Mouse (Mus musculus): ENCODE results near the gene D930048N14Rik. TPM values are rescaled to one million over a fixed set of nuclear protein-coding genes. Genes with fewer than 3 reads are reported as not detected.
"Not testable (repeated sequence)": the region's sequence is repeated elsewhere in the genome, so short reads cannot be mapped to it uniquely, and the experiment has no call there.

D930048N14Rik gene
- total and polyA plus RNA-seq, 2 experiments from 2014 or later: 1.0 to 1.2 TPM

DNA sequence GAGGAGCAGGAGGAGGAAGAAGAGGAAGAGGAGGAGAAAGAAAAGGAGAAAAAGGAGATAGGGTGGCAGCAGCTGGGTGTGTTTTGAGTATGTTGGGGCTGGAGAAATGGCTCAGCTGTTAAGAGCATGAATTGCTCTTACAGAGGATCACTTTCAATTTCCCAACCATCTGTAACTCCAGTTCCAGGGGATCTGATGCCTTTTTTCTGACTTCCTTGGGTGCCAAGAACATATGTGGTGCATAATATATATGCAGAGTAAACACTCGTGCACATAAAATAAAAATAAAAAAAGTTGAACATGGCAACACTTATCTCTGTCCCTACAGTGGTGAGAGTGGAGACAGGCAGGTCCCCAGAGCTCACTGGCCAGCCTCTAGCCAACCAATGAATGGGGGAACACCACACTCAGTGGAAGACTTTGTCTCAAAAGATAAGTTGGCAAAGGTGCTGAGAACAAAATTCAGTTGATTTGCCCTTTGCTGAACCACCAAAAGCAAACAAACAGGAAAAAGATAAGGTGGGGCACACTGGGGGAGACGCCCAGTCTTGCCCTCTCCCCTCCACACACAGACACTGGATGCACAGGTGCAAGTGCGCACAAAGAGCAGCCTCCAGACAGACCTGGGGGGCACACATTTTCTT is 41.4 kb upstream of the D930048N14Rik start:
- TF ChIP-seq CTCF (IDR thresholded peaks at IDR 0.05): no peak
- Histone ChIP-seq H3K4me2 (ENCODE audit: low read depth, low read length, poor library complexity, severe bottlenecking) (no peak overlapping the region), H3K4me3 (ENCODE audit: low read depth, low read length) (no peak overlapping the region), H3K27ac (ENCODE audit: low read depth, low read length) (no peak overlapping the region), H3K9me3 (ENCODE audit: low read length) (no peaks in the 10 kb centered on the region), H3K27me3 (ENCODE audit: insufficient read depth, low read length) (no peaks in the 10 kb centered on the region), H3K4me1 (ENCODE audit: insufficient read depth, low read length) (0 out of 2 replicates have a peak, but pooled peaks cover 4% of the 10 kb centered on the region), H3K36me3 (ENCODE audit: insufficient read depth, low read length) (no peaks in the 10 kb centered on the region), H3K9ac (replicated peaks; ENCODE audit: low read length, poor library complexity, severe bottlenecking) (no peak overlapping the region)
- ATAC-seq (ENCODE audit: low FRiP score) (no peak), DNase-seq (ENCODE audit: low spot score) (no peak)
- WGBS: 86% methylated on average over 3 of the region's 3 CpGs

DNA sequence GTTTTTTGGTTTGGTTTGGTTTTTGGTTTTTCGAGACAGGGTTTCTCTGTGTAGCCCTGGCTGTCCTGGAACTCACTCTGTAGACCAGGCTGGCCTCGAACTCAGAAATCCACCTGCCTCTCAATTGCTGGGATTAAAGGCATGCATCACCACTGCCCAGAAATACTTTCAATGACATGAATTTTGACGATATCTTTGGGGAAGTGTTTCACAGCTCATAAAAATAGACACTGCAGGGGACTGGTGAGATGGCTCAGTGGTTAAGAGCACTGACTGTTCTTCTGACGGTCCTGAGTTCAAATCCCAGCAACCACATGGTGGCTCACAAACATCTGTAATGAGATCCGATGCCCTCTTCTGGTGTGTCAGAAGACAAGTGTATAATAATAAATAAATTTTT is 40.8 kb upstream of the D930048N14Rik start:
- not testable (repeated sequence) for H3K4me2 ChIP-seq (ENCODE audit: low read depth, low read length, poor library complexity, severe bottlenecking); H3K4me3 ChIP-seq (ENCODE audit: low read depth, low read length); H3K4me1 ChIP-seq (ENCODE audit: insufficient read depth, low read length); H3K27me3 ChIP-seq (ENCODE audit: insufficient read depth, low read length); H3K9me3 ChIP-seq (ENCODE audit: low read length); H3K27ac ChIP-seq (ENCODE audit: low read depth, low read length); DNase-seq (ENCODE audit: low spot score); H3K36me3 ChIP-seq (ENCODE audit: insufficient read depth, low read length); ATAC-seq (ENCODE audit: low FRiP score); H3K9ac ChIP-seq (replicated peaks; ENCODE audit: low read length, poor library complexity, severe bottlenecking)
- 87% methylated on average over 5 of the region's 5 CpGs for WGBS

DNA sequence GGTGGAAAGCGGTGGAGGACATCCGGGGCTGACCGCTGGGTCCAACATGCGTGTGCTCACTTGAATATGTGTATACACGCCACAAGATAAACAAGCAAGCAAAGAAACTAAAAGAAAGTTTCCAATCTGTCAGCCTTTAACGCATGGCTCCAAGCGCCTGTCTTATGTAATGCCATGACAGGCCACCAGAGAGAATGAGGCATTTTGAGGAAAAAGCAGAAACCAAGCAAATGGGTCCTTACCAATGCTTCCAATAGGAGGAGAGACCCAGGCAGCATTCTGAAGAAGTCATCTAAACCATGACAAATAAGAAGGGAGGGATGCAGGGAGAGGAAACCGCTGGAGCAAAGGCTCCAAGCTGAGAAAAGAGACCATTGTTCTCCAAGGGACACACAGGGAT is 36.5 kb upstream of the D930048N14Rik start:
- H3K4me3 ChIP-seq (ENCODE audit: low read depth, low read length): no peak overlapping the region
- H3K9me3 ChIP-seq (ENCODE audit: low read length): no peaks in the 10 kb centered on the region
- WGBS: 78% methylated on average over 8 of the region's 8 CpGs
- H3K36me3 ChIP-seq (ENCODE audit: insufficient read depth, low read length): no peaks in the 10 kb centered on the region
- no peak overlapping the region for H3K4me2 ChIP-seq (ENCODE audit: low read depth, low read length, poor library complexity, severe bottlenecking)
- DNase-seq (ENCODE audit: low spot score): no peak
- H3K27me3 ChIP-seq (ENCODE audit: insufficient read depth, low read length): no peaks in the 10 kb centered on the region
- TF ChIP-seq CTCF (IDR thresholded peaks at IDR 0.05): no peak; the same call in 1 of the 2 replicates
- H3K4me1 ChIP-seq (ENCODE audit: insufficient read depth, low read length): 0 out of 2 replicates have a peak, but pooled peaks cover 3% of the 10 kb centered on the region
- ATAC-seq (ENCODE audit: low FRiP score): no peak
- no peak overlapping the region for H3K27ac ChIP-seq (ENCODE audit: low read depth, low read length)
- H3K9ac ChIP-seq (replicated peaks; ENCODE audit: low read length, poor library complexity, severe bottlenecking): no peak overlapping the region

GRCm38 (mm10) chr11:51615129-51615528 is 35.6 kb upstream of the D930048N14Rik start:
- Histone ChIP-seq H3K9me3 (ENCODE audit: low read length) (no peaks in the 10 kb centered on the region), H3K4me3 (ENCODE audit: low read depth, low read length) (peak overlapping the region; percentile 32), H3K4me1 (ENCODE audit: insufficient read depth, low read length) (0 out of 2 replicates have a peak, but pooled peaks cover 3% of the 10 kb centered on the region), H3K27ac (ENCODE audit: low read depth, low read length) (0 out of 2 replicates have a peak overlapping the region, but pooled peaks have one; percentile 43), H3K4me2 (ENCODE audit: low read depth, low read length, poor library complexity, severe bottlenecking) (peak overlapping the region; percentile 61), H3K27me3 (ENCODE audit: insufficient read depth, low read length) (no peaks in the 10 kb centered on the region), H3K36me3 (ENCODE audit: insufficient read depth, low read length) (no peaks in the 10 kb centered on the region), H3K9ac (replicated peaks; ENCODE audit: low read length, poor library complexity, severe bottlenecking) (peak overlapping the region; percentile 36)
- ATAC-seq (ENCODE audit: low FRiP score) (no peak), DNase-seq (ENCODE audit: low spot score) (no peak)
- no peak for TF ChIP-seq CTCF (IDR thresholded peaks at IDR 0.05)
- WGBS: 51% methylated on average over 7 of the region's 7 CpGs

DNA sequence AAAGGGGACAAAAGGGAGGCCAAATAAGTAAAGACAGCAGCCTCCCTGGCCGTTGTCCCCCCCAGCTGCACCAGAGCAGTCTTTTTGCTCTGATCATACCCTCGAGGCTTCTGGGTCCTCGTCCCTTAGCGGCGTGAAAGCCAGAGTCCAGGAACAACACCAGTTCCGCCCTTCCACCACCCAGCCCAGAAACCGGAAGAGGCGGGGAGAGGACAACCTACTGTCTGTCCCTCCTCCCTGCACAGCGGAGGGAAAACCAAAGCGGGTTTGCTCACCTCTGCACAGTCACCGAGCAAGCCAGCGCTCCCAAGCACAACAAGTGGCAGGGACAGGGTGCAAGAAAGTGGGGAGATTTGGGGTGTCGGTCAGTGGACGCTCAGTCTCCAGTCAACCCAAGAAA is 35.2 kb upstream of the D930048N14Rik start:
- H3K27ac ChIP-seq (ENCODE audit: low read depth, low read length): 0 out of 2 replicates have a peak overlapping the region, but pooled peaks have one; percentile 43
- peak; percentile 63 for DNase-seq (ENCODE audit: low spot score)
- peak overlapping the region; percentile 32 for H3K4me3 ChIP-seq (ENCODE audit: low read depth, low read length)

DNA sequence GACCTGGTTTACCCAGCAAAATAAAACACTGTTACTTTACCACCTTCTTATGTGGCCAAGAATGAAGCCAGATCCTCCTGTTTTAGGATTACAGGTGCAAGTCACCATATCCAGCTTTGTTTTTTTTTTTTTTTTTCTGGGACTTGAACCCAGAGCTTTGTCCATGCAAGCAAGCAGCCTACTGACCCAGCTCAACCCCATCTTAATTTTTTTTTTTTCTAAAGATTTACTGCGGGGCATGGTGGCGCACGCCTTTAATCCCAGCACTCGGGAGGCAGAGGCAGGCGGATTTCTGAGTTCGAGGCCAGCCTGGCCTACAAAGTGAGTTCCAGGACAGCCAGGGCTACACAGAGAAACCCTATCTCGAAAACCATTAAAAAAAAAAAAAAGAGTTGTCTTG is 34.6 kb upstream of the D930048N14Rik start:
- H3K4me2 ChIP-seq (ENCODE audit: low read depth, low read length, poor library complexity, severe bottlenecking): peak overlapping the region; percentile 61
- not testable (repeated sequence) for DNase-seq (ENCODE audit: low spot score); H3K4me1 ChIP-seq (ENCODE audit: insufficient read depth, low read length); H3K9ac ChIP-seq (replicated peaks; ENCODE audit: low read length, poor library complexity, severe bottlenecking); H3K27me3 ChIP-seq (ENCODE audit: insufficient read depth, low read length); ATAC-seq (ENCODE audit: low FRiP score); H3K36me3 ChIP-seq (ENCODE audit: insufficient read depth, low read length); H3K9me3 ChIP-seq (ENCODE audit: low read length); H3K27ac ChIP-seq (ENCODE audit: low read depth, low read length)
- H3K4me3 ChIP-seq (ENCODE audit: low read depth, low read length): peak overlapping the region; percentile 32; the same call in 1 of the 2 replicates
- 92% methylated on average over 7 of the region's 7 CpGs for WGBS

More for the DNA sequence above, 35.2 kb upstream of the D930048N14Rik start:
- 6% methylated on average over 14 of the region's 14 CpGs for WGBS
- no peaks in the 10 kb centered on the region for H3K36me3 ChIP-seq (ENCODE audit: insufficient read depth, low read length)
- H3K27me3 ChIP-seq (ENCODE audit: insufficient read depth, low read length): no peaks in the 10 kb centered on the region
- no peak for TF ChIP-seq CTCF (IDR thresholded peaks at IDR 0.05)
- H3K9ac ChIP-seq (replicated peaks; ENCODE audit: low read length, poor library complexity, severe bottlenecking): peak overlapping the region; percentile 36
- no peak for ATAC-seq (ENCODE audit: low FRiP score)
- H3K4me1 ChIP-seq (ENCODE audit: insufficient read depth, low read length): 0 out of 2 replicates have a peak, but pooled peaks cover 3% of the 10 kb centered on the region
- H3K4me2 ChIP-seq (ENCODE audit: low read depth, low read length, poor library complexity, severe bottlenecking): peak overlapping the region; percentile 61
- no peaks in the 10 kb centered on the region for H3K9me3 ChIP-seq (ENCODE audit: low read length)

Data from midbrain, postnatal 0 days (tissue).